Mouse (Mus musculus): ENCODE data around the gene Dis3l2.

Gene Dis3l2

DNA sequence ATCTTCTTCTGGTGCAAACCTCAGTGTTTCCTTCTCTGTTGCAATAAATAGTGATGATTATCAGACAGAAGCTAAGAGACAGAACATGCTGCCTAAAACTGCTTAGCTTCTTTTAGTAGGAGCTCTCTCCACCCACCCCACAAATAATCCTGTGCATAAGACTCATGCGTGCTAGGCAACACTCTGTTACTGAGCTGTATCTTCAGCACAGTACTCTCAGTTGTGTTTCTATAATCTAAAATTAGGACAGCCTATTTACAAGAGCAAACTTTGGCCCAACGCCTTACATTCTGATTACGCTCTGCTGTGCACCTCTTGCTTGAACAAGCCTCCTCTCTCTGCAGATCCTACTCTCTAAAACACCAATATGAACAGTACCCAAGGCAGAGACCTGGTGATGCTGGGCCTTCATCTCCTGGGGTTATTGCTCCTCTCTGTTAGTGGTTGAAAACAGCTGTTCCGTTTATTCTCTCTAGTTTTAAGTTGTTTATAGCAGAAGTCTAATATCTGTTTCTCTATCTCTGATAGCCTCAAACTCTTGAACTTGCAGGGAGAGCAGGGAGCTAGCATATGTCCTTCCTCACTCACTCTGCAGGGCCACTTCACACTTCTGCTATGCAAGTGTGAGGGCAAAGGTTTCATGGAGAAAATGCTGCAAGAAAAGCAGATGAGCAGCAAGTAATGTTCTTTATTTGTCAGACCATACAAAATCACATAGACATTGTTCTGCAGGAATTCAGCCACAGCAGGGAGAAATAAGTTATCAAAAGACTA lies 228.2 kb downstream of the Dis3l2 start:
- DNase-seq: no peak

GRCm38 (mm10) chr1:86932810-86933209 lies 229.2 kb downstream of the Dis3l2 start:
- DNase-seq: no peak

DNA sequence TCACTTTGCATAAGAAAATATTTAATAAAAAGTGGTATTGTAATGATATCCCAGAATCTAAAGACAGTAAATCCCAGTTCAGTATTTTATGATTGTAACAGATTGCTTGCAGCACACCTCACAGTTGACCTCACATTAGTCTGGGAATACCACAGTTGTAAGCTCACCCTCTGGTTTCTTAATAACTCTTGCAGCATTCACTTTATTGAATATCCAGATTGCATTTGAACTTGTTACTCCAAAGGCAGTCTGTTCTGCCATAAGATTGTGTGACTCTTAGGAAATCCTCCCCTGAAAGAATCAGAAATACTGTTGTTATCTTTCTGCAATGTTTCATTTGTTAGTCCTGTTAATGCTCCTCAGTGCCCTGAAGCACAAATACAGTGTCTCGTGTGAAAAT lies 230.0 kb downstream of the Dis3l2 start:
- no peak for DNase-seq

- no peak for DNase-seq
Measured at GRCm38 (mm10) chr1:86951501-86952205, 248.0 kb downstream of the Dis3l2 start.

- DNase-seq: no peak
Measured at GRCm38 (mm10) chr1:86955801-86956200, 252.2 kb downstream of the Dis3l2 start.

- DNase-seq: no peak
Measured at GRCm38 (mm10) chr1:86968261-86968964, 264.8 kb downstream of the Dis3l2 start.

DNA sequence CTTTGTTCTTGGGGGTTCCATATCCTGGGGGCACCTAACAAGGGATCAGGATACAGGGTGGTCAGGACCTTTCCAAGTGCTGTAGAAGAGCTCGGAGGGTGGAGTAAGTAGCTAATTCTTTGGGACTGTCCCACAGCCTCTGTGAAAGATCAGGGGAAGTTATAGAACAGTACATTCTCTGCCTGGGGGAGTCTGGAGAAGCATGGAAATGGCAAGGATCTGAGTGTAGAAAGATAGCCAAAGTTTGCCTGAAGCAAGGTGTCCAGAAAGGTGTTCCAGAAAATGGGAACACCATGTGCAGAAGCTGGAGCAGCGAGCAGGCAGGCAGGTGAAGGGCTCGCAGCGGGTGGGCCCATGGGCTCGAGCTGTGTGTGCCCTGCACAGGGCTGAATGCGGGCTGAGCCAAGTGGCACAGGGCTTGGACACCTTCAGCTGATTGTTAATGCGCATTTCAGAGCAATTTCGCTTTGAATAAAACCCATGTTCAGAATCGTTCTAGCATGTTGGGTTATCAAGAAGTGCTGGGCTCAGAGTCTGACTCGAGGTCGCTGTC lies 265.6 kb downstream of the Dis3l2 start:
- peak; percentile 9 for DNase-seq

DNA sequence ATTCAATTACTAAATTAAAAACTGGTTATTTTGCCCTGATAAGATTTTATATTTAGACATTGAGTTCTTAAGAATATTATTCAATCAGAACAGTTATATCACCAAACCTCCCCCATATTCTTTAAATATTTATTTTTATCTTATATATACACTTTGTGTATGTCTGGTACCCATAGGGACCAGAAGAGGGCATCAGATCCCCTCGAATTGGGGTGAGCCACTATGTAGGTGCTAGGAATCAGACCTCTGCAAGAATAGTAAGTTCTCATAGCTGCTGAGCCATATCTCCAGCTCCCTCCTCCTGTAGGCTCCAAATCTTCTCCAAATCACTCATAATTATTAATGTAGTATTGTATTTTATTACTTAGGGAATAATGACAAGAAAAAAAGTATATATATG lies 269.1 kb downstream of the Dis3l2 start:
- DNase-seq: no peak

GRCm38 (mm10) chr1:86977018-86977417 lies 273.4 kb downstream of the Dis3l2 start:
- DNase-seq: no peak

GRCm38 (mm10) chr1:86986372-86986771 lies 282.8 kb downstream of the Dis3l2 start:
- no peak for DNase-seq

GRCm38 (mm10) chr1:86992849-86993248 lies 289.2 kb downstream of the Dis3l2 start:
- DNase-seq: no peak

- DNase-seq: no peak
Measured at GRCm38 (mm10) chr1:86994023-86994422, 290.4 kb downstream of the Dis3l2 start.

DNA sequence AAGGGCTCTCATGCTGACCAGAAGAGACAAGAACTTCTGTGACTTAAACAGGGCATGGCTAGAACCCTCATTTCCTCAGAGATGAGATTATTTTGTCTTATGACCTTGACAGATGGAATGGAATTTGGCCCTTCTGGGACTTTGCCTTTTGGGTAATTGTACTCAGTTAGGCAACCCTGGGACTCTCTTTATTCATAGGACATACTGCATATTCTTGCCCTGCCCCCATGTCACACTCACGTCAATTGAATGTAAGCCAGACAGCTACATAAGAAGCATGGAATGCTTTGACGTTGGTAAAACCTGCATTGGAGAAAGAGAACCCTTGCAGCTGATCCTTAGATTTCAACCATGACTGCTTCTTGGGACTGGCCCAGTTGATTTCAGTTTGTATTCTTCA lies 294.4 kb downstream of the Dis3l2 start:
- no peak for DNase-seq

DNA sequence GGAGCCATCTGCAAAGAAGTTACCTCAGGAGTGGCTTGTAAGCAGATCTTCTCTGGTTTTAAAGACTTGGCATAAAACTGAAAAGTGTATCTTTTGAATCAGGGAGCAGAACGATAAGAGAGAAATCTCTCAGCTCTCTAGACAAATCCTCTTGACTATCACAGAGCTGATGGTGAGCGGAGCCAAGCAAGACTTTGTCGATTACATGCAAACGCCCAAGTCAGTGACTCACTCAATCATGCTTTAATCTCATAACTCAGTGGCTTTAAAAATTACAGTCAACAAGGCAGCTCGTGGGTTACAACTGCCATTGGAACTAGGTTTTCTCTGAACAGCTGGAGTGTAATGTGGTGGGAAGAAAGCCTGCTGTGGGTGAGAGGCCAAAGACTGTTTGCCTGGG lies 297.8 kb downstream of the Dis3l2 start:
- no peak for DNase-seq

GRCm38 (mm10) chr1:87002545-87003168 lies 299.0 kb downstream of the Dis3l2 start:
- DNase-seq: no peak

GRCm38 (mm10) chr1:87003169-87003552 lies 299.6 kb downstream of the Dis3l2 start:
- DNase-seq: no peak

- no peak for DNase-seq
Measured at GRCm38 (mm10) chr1:87006425-87006824, 302.8 kb downstream of the Dis3l2 start.

DNA sequence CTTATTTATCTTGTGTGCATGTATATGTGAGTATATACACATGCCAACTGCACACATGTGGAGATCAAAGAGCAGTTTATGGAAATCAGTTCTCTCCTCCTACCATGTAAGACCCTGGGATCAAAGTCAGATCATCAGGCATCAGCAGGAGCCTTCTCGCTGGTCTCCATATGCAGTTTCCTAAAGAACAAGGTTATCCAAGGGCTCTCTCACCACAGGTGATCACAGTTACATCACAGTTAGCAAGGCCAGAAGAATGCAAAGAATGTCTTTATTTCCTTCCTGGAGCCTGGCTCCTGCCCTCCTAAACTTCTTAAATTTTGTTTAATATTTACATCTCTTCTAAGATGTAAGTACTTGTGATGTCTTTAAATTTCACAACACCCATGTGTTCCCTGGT lies 304.6 kb downstream of the Dis3l2 start:
- DNase-seq: no peak

- DNase-seq: no peak
Measured at GRCm38 (mm10) chr1:87009156-87009555, 305.5 kb downstream of the Dis3l2 start.

DNA sequence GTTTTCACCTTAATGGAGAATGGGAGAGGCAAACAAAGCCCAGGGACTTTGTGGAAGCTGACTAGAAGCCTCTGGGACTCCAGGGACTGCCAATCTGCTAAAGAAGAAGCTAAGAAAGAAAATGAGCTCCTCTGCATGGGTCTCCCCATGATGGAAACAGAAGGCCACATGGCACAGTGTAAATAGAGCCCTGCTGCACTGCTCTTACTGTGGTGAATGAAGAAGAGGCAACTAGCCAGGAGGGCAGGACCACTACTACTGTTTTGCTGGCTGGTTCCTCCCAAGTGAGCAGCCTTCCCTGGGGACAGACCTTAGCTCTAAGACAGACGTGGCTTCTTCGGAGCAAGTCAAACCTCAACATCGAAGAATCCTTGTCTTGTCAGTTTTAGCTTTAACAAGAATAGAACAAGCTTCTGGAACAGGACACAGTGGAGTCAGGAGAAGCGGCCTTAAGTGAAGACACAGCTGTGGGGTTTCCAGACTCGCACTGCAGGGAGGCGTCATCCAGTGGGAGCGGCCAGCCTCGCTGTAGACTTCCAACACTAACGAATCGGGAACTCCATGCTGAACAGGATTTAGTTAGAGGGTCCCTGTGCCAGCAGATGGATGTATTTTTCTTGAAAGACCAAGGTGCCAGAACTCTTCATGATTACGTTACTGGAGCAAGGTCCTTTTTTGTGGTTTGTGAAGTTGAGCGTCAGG lies 307.2 kb downstream of the Dis3l2 start:
- no peak for DNase-seq

DNA sequence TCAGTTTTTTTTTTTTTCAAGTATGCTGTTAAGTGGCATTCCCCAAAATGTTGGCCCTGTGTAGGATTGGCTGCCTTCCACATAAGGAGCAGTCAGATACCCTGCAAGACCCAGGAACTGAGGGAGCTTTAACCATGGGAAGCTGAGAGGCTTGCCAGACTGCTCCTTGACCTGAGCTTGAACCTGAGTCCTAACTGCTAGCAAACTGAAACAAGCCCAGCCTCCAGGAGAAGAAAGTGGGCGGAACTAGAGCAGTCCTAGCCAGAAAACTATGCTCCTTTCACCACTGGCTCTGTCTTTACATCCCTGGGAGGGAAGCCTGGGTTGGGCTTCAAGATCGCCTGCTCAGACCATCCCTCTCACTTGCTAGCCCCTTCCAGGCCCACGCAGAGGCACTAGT lies 308.1 kb downstream of the Dis3l2 start:
- DNase-seq: no peak

DNA sequence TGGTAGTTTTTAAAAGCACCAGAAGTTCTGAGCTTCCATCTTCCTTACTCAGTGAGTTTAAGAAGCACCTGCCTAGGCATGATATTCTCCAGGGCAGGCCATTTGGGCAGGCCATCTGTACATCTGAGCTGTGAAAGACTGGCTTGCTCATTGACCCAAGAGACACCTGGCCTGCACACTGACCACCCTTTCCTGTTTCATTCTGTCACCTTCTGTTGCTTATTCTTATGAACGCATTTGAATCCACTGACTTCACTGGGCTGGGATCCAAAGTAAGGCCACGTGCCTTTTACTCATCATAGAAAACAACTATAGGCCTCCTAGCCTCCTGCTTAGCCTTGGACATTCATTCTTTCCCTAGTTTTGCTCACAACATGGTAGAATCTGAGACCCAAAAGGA lies 309.0 kb downstream of the Dis3l2 start:
- DNase-seq: peak; percentile 74

Data from cerebellum, adult 8-10 months (tissue).